Mouse (Mus musculus) left cerebral cortex, postnatal 36 days (tissue): ENCODE results near the gene BC035044. TPM values are rescaled to one million over a fixed set of nuclear protein-coding genes. Genes with fewer than 3 reads are reported as not detected.
"Not testable (repeated sequence)": the region's sequence is repeated elsewhere in the genome, so short reads cannot be mapped to it uniquely, and the experiment has no call there.

Experiments
- DNase-seq, 2 experiments: peaks; one replicate each; pipeline ENCODE4 v3.0.0; 2021 to 2022; ENCODE audit warnings: low spot score in 2 of 2, mixed read lengths in 1 of 2
- intact Hi-C: fragments of 180-260 bp; cut with DNase I; formaldehyde crosslinking; loops from one replicate; pipeline ENCODE4 v1.15.1; 2025
- microRNA-seq: library from miRNA; unstranded; fragments of <30 nt; microRNA quantifications from one replicate; pipeline ENCODE4 v1.2.0, GENCODE M21; 2022
- total RNA-seq, 2 experiments: library from RNA; stranded (reverse); gene quantifications; 2 replicates each; pipeline ENCODE4 v1.2.3; 2021

Gene BC035044
- total RNA-seq, 2 experiments from 2014 or later = 1.3 to 1.4 TPM

DNA sequence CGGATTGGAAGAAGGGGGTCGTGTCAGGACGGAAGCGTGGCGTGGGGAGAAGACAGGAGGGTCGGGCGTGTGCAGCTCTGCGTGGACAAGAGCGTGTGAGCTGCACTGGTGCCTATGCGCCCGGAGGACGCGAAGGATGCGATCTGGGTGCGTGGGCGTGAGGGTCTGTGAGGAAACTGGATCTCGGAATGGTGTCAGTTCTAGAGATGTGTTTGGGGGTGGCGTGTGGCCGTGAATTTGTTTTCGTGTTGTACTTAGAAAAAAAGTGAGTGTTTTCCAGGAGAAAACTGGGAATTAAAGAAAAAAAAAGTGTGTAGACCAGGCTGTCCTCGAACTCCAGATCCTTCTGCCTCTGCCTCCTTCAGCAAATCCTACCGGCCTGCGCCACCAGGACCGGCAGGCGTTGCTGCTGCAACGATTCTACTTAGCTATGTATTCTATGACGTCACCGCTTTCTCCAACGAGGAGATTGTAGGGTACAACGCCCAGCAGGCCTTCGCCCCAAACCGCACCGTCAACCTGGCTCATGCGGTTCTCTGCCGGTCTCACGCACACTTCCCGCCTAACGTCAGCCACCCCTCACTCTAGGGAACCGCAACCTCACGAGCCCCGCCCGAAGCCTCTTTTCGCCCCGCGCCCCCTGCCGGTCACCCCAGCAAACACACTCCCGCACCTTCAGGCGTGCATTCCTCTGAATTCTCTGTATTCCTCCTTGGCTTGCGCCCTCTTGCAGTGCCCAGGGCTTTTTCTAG, 91.6 kb downstream of the BC035044 start:
- intact Hi-C loops = not testable (repeated sequence)
- DNase-seq = peak; percentile 88 to 90

Small RNAs within 50 kb of the gene (microRNA-seq; reads per million reads assigned to microRNA genes)
- gene Gm27336 = not detected

Other genes starting within 250 kb of the BC035044 start
- not detected for gene Clec2h, start 228.7 kb downstream of the BC035044 start, total RNA-seq
- gene Klrb1, start 168.1 kb downstream of the BC035044 start, total RNA-seq = not detected
- gene Klrb1c, start 101.9 kb downstream of the BC035044 start, total RNA-seq = not detected
- not detected for gene Gm44511, start 64.8 kb downstream of the BC035044 start, total RNA-seq
- gene Klrb1b, start 64.8 kb downstream of the BC035044 start, total RNA-seq = not detected
- not detected for gene Clec2i, start 3.5 kb downstream of the BC035044 start, total RNA-seq
- under 1 TPM in 1 of 2 experiments, not detected in 1; 0.76 TPM for gene Clec2g, start 43.3 kb upstream of the BC035044 start, total RNA-seq
- not detected for gene Klrb1f, start 154.8 kb upstream of the BC035044 start, total RNA-seq
- gene Clec2e, start 209.8 kb upstream of the BC035044 start, total RNA-seq = not detected